Mouse (Mus musculus) heart, postnatal 36 days (tissue): ENCODE results near the gene Smarca4. TPM values are rescaled to one million over a fixed set of nuclear protein-coding genes. Genes with fewer than 3 reads are reported as not detected.
A peak's percentile ranks its signal among the peaks of the same experiment; 100 is the strongest.

Experiments used
- DNase-seq, 2 experiments: peaks; one replicate each; pipeline ENCODE4 v3.0.0; 2021 to 2022
- intact Hi-C: fragments of 180-260 bp; cut with DNase I; formaldehyde crosslinking; loops from one replicate; pipeline ENCODE4 v1.15.1; 2025
- total RNA-seq, 2 experiments: library from RNA; stranded (reverse); gene quantifications; 2 replicates each; pipeline ENCODE4 v1.2.3; 2021

Gene Smarca4
- total RNA-seq, 2 experiments from 2014 or later = 48.6 to 51.4 TPM

GRCm38 (mm10) chr9:21600186-21600585, 15.8 kb upstream of the Smarca4 start:
- intact Hi-C loops = loop anchor here (5.0 to 10.0 kb wide), 4 partner anchors 152 to 545 kb away; no protein-coding TSS in a partner anchor
- no peak for DNase-seq

GRCm38 (mm10) chr9:21601073-21601472, 14.9 kb upstream of the Smarca4 start:
- intact Hi-C loops = loop anchor here (5.0 to 10.0 kb wide), 4 partner anchors 151 to 544 kb away; no protein-coding TSS in a partner anchor

GRCm38 (mm10) chr9:21601722-21602399, 14.1 kb upstream of the Smarca4 start:
- peak; percentile 65 to 72 for DNase-seq
- intact Hi-C loops = loop anchor here (2.0 to 10.0 kb wide), 5 partner anchors 25 to 543 kb away; no protein-coding TSS in a partner anchor

More at GRCm38 (mm10) chr9:21601073-21601472, 14.9 kb upstream of the Smarca4 start:
- DNase-seq = no peak

- intact Hi-C loops = loop anchor here (5.0 to 10.0 kb wide), 4 partner anchors 148 to 541 kb away; no protein-coding TSS in a partner anchor
- DNase-seq = no peak
Measured at GRCm38 (mm10) chr9:21604119-21604518, 11.8 kb upstream of the Smarca4 start.

- no peak for DNase-seq
- intact Hi-C loops = loop anchor here (10.0 kb wide), 1 partner anchor 539 kb away; no protein-coding TSS in a partner anchor
Measured at GRCm38 (mm10) chr9:21605865-21606264, 10.1 kb upstream of the Smarca4 start.

GRCm38 (mm10) chr9:21606648-21607047, 9.3 kb upstream of the Smarca4 start:
- DNase-seq = no peak
- intact Hi-C loops = loop anchor here (10.0 kb wide), 1 partner anchor 538 kb away; no protein-coding TSS in a partner anchor

GRCm38 (mm10) chr9:21609861-21610260, 6.1 kb upstream of the Smarca4 start:
- intact Hi-C loops = loop anchor here (10.0 kb wide), 1 partner anchor 535 kb away; no protein-coding TSS in a partner anchor
- no peak for DNase-seq

GRCm38 (mm10) chr9:21614864-21615616, 929 bp upstream of the Smarca4 start:
- intact Hi-C loops = no loop called here
- no peak for DNase-seq

- intact Hi-C loops = no loop called here
- peak; percentile 92 to 93 for DNase-seq
Measured at GRCm38 (mm10) chr9:21616232-21616781, 338 bp downstream of the Smarca4 start.

- intact Hi-C loops = no loop called here
- DNase-seq = peak; percentile 21 to 31
Measured at GRCm38 (mm10) chr9:21617066-21617465, 1.1 kb downstream of the Smarca4 start.

- intact Hi-C loops = loop anchor here (5.0 kb wide), 1 partner anchor 182 kb away; no protein-coding TSS in a partner anchor
- DNase-seq = no peak
Measured at GRCm38 (mm10) chr9:21620229-21620628, 4.3 kb downstream of the Smarca4 start.

GRCm38 (mm10) chr9:21622676-21623075, 6.7 kb downstream of the Smarca4 start:
- intact Hi-C loops = loop anchor here (5.0 kb wide), 1 partner anchor 180 kb away; no protein-coding TSS in a partner anchor
- no peak for DNase-seq

GRCm38 (mm10) chr9:21625342-21626339, 9.7 kb downstream of the Smarca4 start:
- DNase-seq = no peak
- intact Hi-C loops = loop anchor here (2.0 kb wide), 1 partner anchor 23 kb away; no protein-coding TSS in a partner anchor

GRCm38 (mm10) chr9:21626571-21626970, 10.6 kb downstream of the Smarca4 start:
- DNase-seq = no peak
- intact Hi-C loops = loop anchor here (2.0 kb wide), 1 partner anchor 24 kb away; no protein-coding TSS in a partner anchor

GRCm38 (mm10) chr9:21627145-21627795, 11.3 kb downstream of the Smarca4 start:
- DNase-seq = no peak
- intact Hi-C loops = loop anchor here (2.0 kb wide), 1 partner anchor 24 kb away; no protein-coding TSS in a partner anchor

GRCm38 (mm10) chr9:21630673-21631072, 14.7 kb downstream of the Smarca4 start:
- DNase-seq = peak; percentile 42 to 51
- intact Hi-C loops = no loop called here

- no peak for DNase-seq
- intact Hi-C loops = no loop called here
Measured at GRCm38 (mm10) chr9:21633106-21633505, 17.1 kb downstream of the Smarca4 start.

- DNase-seq = no peak
- intact Hi-C loops = no loop called here
Measured at GRCm38 (mm10) chr9:21635639-21636038, 19.7 kb downstream of the Smarca4 start.

- intact Hi-C loops = no loop called here
Measured at GRCm38 (mm10) chr9:21639031-21639430, 23.1 kb downstream of the Smarca4 start.

More at GRCm38 (mm10) chr9:21639031-21639430, 23.1 kb downstream of the Smarca4 start:
- DNase-seq = no peak
